Mouse (Mus musculus) stomach, postnatal 0 days (tissue): ENCODE measurements around the gene Hoxc8.

Experiments used
- CTCF ChIP-seq: IDR thresholded peaks from 2 replicates; pipeline ENCODE4 v1.5.1; 2016; ENCODE audit warnings: antibody characterized with exemption, low read depth, mild to moderate bottlenecking, moderate library complexity
- EP300 ChIP-seq: optimal IDR thresholded peaks from 2 replicates; pipeline ENCODE3; 2016; ENCODE audit warnings: antibody characterized with exemption

GRCm38 (mm10) chr15:102978615-102979515, 11.5 kb upstream of the Hoxc8 start:
- TF ChIP-seq CTCF (no peak), EP300 (no peak)
